Mouse (Mus musculus): Measurements from ENCODE around the gene Slc26a5.

DNA sequence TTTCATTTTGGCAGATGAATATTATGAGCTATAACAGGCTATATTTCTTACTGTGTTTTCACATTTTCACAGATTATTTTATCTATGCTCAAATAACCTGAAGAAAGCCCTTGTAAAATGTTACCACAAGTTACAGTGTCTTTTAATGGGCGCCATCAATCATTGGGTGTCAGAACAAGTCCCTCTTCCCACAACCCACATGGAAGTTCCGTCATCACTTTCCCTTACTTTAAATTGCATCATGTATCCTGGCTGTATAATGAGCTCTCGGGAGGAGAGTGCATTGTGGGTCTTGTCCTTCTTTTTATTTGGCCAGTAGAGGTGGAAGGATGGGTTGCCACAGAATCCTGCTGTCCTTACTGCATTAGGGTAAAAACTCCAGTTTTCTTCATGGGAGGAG, 44.3 kb upstream of the Slc26a5 start:
- TF ChIP-seq CTCF (IDR thresholded peaks at IDR 0.05; ENCODE audit: borderline replicate concordance, insufficient read depth, low read depth, low read length): no peak
- TF ChIP-seq POLR2A (IDR thresholded peaks at IDR 0.05; ENCODE audit: borderline replicate concordance, insufficient read depth, low read length): no peak
